Mouse (Mus musculus) bone marrow, adult 2 months (tissue): ENCODE measurements at regions not wholly inside any gene's neighbourhood (a gene's known extent, or its start where the extent isn't known, plus 50 kb on each side); places are given as distances from the start of the nearest gene placed in this dataset.

Experiments used
- CTCF ChIP-seq: fragments of 200-500 bp; IDR thresholded peaks from 2 replicates; pipeline ENCODE4 v1.5.1; 2011; ENCODE audit warnings: low read length, control low read depth; ENCODE audit not compliant: control insufficient read depth, insufficient read depth
- POLR2A ChIP-seq: fragments of 200-500 bp; IDR thresholded peaks from 2 replicates; pipeline ENCODE4 v1.6.1; 2011; ENCODE audit warnings: low read depth, mild to moderate bottlenecking, control low read depth, low read length, borderline replicate concordance; ENCODE audit not compliant: control insufficient read depth

DNA sequence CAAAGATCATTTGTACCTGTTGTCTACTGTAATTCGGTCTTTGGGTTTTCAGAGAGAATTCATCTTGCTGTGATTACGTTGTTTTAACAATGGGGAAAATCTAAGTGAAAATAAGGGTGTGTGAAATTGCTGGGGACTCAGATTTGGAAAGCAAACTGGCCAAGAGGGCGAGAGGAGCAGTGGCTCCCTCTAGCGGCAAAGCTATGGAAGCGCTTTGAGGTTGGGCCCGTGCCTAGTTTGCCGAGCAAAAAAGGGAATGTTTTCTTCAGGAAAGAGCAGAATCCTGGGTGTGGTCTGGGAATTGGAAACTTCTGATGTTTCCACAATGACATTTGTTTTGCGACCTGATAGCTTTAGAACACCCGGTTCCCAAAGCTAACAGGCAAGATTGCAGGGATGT lies 69.4 kb downstream of the Otud1 start:
- TF ChIP-seq CTCF, result peak; percentile 86
- no peak for TF ChIP-seq POLR2A
